Mouse (Mus musculus): ENCODE measurements around the gene Tuba1c.
"Not testable (repeated sequence)": the region's sequence is repeated elsewhere in the genome, so short reads cannot be mapped to it uniquely, and the experiment has no call there.

Tuba1c gene

DNA sequence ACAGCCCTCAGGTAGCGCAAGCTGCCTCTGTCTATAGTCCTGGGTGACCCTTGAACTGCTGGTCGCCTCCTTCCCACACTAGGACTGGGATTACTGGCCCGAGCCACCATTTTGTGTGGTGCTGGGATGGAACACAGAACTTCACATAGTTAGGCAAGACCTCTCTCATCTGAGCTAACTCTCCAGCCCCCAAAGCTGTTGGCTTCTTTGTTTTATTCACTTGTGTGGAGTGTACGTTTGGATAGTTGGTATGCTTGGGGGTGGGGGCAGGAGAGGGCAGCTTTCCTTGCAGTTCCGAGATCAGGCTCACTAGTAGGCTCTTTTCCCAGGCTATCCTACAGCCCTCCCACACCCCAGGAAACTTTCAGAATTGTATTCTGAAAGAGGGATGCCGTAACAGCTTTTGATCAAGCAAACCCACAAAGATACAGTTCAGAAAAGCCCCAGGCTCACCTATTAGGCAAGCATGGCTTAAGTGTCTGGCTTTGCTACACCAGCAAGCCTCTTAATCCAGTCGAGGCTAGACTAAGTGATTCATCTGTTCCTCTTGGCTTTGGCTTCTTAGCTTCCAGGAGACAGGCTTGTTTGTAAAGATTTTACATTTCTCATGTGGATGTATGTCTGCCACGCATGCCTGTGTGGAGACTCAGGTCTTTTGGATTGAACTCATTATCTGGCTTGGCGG lies 2.5 kb downstream of the Tuba1c start:
- DNase-seq = no peak

- DNase-seq = no peak
Observed at GRCm38 (mm10) chr15:99032726-99033250, 3.1 kb downstream of the Tuba1c start.

DNA sequence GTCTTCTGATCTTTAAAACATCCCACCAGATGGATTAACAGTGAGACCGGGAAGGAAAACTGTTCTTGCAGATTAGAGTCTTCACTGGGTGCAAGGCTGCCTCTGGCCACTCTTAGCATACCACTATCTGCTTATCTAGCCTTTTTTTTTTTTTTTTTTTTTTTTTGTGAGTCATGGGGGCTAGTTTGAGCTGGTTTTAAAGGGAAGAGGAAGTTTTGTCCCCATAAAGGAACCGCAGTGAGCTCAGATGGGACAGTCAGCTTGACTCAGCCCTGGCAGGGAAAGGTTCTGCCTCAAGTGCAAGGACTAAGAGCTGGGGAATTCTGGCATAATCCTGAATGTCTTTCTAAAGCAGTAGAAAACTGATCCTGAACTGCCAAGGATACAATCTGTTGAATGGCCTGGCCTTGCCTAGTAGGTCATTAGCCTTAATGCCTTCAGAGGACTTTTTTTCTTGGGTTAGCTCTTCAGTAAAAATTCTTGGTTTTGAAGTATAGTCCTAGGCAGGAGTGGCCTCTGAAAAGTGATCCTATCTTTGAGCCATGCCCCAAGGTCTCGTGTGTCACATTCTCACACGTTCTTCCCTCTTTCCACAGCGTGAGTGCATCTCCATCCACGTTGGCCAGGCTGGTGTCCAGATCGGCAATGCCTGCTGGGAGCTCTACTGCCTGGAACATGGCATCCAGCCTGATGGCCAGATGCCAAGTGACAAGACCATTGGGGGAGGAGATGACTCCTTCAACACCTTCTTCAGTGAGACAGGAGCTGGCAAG lies 4.0 kb downstream of the Tuba1c start:
- no peak for DNase-seq

DNA sequence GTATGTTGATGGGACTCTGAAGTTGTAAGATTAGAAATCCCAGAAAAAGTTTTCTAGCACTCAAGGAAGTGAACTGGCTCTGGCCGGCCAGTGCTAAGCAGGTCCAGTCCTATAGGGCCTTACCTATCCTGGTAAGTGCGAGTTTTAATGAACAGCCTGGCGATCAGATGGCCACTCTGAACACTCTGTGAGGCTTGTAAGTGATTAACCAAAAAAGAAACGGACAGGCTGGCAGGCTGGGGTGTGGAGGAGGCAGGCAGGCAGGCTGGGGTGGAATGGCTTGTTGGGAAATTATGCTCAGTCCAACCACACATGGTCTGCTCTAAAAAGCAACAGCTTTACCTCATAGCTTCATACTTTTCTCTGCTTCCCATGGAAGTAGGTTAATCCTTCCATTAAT lies 5.7 kb downstream of the Tuba1c start:
- DNase-seq = no peak

DNA sequence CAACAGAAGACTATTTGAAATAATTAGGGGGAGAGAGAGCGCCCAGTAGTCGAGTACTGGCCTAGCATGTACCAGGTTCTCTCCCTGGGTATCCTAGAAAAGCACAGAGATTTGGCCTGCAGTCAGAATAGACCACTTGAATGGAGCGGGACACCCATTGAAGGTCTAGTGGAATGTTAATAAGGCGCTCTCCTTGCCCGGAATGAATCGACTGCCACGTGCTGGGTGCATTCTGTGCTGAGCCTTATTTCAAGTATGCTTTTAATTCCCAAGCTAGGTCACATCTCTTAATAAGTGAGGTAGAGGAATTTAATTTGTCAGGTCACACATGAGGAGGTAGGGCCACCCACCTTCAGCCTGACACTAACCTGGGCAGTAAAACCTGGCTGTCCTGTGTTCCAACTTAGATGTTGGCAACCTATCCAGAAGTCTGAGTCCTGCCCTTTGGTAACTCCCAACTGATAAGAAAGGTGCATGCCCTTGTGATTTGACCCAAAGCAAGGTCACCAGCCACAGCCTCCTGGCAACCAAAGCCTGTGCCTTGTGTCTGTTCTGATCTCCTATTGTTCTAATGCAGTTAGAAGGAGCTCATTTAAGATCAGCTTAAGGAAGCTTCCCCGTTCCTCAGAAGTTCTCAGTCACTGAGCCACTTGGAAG lies 6.7 kb downstream of the Tuba1c start:
- DNase-seq = no peak

DNA sequence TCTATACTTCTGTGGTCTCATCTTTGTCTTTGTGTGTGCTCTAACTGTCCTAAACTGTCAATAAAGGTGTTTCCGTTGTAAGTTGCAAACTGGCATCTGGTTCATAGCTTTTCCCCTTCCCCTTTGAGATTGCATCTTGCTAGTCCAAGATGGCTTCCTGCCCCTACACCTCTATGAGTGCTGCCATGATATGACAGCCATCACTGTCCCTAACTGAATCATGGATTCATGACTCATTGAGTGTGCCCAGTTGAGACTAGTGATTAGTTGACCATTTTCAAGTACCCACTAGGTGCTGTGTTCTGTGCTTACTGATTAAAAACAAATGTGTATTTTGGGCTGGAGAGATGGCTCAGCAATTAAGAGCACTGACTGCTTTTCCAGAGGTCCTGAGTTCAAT lies 8.3 kb downstream of the Tuba1c start:
- DNase-seq = no peak

DNA sequence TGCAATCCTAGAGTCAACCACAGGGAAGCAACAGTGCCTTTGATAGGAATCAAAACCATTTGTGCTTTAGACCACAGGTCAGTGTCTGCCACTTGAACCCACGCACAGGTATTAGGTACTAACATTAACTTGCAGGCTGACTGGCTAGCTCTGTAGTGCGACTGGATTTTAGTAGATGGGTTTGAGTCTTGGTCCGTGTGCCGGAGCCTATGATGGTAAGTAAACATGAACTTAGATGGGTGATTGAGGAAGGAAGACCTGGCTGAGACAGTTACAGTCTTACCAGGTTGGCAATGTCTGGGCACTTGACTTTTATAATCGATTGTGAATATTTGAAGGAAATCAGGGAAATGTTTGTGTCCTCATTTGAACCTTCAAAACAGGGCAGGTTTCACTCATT lies 9.1 kb downstream of the Tuba1c start:
- no peak for DNase-seq

DNA sequence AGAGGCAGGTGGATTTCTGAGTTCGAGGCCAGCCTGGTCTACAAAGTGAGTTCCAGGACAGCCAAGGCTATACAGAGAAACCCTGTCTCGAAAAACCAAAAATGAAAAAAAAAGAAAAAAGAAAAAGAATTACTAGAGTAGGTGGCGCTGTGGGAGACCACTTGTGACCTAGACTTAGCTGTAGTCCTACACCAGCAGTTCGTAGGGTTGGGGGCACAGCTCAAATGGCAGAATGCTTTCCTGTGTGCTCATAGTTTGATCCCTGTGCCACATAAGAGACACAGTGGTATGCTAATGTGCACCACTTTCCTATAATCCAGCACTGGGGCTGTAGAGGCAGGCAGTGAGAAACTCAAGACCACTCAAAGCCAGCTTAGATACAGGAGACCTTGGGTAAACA lies 9.6 kb downstream of the Tuba1c start:
- no peak for DNase-seq

GRCm38 (mm10) chr15:99039996-99040919 lies 10.6 kb downstream of the Tuba1c start:
- DNase-seq = no peak

GRCm38 (mm10) chr15:99040920-99041856 lies 11.5 kb downstream of the Tuba1c start:
- DNase-seq = no peak

DNA sequence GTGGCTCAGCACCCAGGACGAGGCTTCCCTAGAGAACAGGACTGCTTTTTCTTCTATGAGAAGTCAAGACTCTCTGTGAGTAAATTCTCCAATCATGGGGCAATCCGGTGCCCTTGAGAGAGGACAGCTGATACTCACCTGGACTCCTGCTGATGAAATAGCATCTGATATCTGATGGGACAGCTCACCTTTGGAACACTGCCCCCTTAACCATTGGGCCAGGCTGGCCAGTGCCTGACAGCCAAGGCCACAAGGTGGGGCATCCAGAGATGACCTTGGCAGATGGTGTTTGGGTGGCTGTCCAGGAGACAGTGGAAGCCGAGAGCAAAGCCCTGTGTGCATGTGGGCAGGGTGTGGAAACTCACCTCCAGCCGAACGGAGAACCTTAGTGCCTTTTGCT lies 12.6 kb downstream of the Tuba1c start:
- no peak for DNase-seq

GRCm38 (mm10) chr15:99044854-99045253 lies 15.2 kb downstream of the Tuba1c start:
- no peak for DNase-seq

DNA sequence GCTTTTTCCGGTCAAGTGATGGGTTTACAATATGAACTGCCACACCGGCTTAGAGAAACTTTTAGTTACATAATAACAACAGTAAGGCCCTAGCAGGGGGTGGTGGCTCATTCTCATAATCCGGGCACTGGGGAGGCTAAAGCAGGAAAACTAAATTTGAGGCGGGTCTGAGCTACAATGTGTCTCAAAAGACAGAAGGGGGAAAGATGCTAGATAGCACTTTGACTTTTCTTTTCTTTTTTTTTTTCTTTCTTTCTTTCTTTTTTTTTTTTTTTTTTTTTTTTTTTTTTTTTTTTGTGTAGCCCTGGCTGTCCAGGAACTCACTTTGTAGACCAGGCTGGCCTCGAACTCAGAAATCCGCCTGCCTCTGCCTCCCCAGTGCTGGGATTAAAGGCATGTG lies 16.0 kb downstream of the Tuba1c start:
- DNase-seq = not testable (repeated sequence)

- DNase-seq = peak; percentile 47
Observed at GRCm38 (mm10) chr15:99049473-99050253, 20.0 kb downstream of the Tuba1c start.

DNA sequence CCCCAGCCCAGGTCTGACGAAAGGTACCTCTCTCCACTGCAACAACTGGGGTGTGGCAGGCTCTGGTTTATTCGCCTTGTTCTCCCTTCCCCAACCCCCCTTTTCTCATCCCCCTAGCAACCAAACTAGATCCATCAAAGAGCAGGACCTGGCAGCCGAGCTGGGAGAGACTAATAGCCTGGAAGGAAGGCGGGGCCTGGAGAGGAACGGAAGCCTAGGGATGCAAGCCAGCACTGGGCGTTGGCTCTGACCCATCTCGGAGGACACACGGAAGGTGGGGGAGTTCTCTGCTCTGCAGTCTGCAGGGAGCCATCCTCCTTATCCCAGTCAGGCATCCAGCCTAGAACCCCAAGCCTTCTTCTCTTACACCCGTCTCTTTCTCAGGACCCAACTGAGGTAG lies 23.7 kb downstream of the Tuba1c start:
- no peak for DNase-seq

- DNase-seq = no peak
Observed at GRCm38 (mm10) chr15:99055040-99055439, 25.3 kb downstream of the Tuba1c start, which contains the start of gene Prph. Gene Prph (plus strand): TSS chr15:99055174.

DNA sequence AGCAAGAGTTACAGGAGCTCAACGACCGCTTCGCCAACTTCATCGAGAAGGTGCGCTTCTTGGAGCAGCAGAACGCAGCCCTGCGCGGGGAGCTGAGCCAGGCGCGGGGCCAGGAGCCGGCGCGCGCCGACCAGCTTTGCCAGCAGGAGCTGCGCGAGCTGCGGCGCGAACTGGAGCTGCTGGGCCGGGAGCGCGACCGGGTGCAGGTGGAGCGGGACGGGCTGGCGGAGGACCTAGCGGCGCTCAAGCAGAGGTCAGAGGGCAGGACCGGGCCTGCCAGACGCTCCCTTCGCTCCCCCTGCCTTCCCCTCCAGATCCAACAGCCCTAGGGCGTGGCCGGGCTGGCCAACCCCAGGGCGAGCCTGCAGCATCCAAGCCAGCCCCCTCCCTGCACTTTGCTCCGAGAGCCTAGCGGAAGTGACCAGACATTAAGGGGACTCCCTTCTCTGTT lies 25.8 kb downstream of the Tuba1c start:
- no peak for DNase-seq

GRCm38 (mm10) chr15:99056332-99056731 lies 26.6 kb downstream of the Tuba1c start:
- DNase-seq = no peak

- no peak for DNase-seq
Observed at GRCm38 (mm10) chr15:99065557-99066165, 36.0 kb downstream of the Tuba1c start.

- DNase-seq = no peak
Observed at GRCm38 (mm10) chr15:99071988-99072387, 42.3 kb downstream of the Tuba1c start.
